Mouse (Mus musculus) hindbrain, embryonic 14.5 days (tissue): ENCODE measurements around the gene Hectd4. TPM values are rescaled to one million over a fixed set of nuclear protein-coding genes. Genes with fewer than 3 reads are reported as not detected.

Experiments
- ATAC-seq: fragments of 200-750 bp; cut with Nextera tagmentation; 2 replicates; pipeline ENCODE4 v1.8.0; 2017; ENCODE audit warnings: moderate number of reproducible peaks, mild to moderate bottlenecking, moderate TSS enrichment, moderate library complexity; ENCODE audit not compliant: low FRiP score
- DNase-seq: peaks from one replicate; pipeline ENCODE4 v3.0.0-alpha.2; 2015; ENCODE audit warnings: low spot score
- H3K27ac ChIP-seq: fragments of 300-500 bp; sonication (generic); 2 replicates; pipeline ENCODE4 v1.5.1; 2014; ENCODE audit warnings: mild to moderate bottlenecking, moderate library complexity
- H3K27me3 ChIP-seq: fragments of 300-500 bp; sonication (generic); 2 replicates; pipeline ENCODE4 v1.6.1; 2014; ENCODE audit warnings: mild to moderate bottlenecking, low read length, mixed read lengths; ENCODE audit not compliant: control insufficient read depth, insufficient read depth
- H3K36me3 ChIP-seq: fragments of 300-500 bp; sonication (generic); replicated peaks from 2 replicates; pipeline ENCODE4 v1.6.1; 2014; ENCODE audit not compliant: control insufficient read depth, insufficient read depth
- H3K4me1 ChIP-seq: fragments of 300-500 bp; sonication (generic); replicated peaks from 2 replicates; pipeline ENCODE4 v1.6.1; 2014; ENCODE audit warnings: antibody characterized with exemption, low read length, mixed read lengths; ENCODE audit not compliant: control insufficient read depth, insufficient read depth
- H3K4me2 ChIP-seq: fragments of 300-500 bp; sonication (generic); replicated peaks from 2 replicates; pipeline ENCODE4 v1.6.1; 2014; ENCODE audit warnings: mild to moderate bottlenecking, moderate library complexity
- H3K4me3 ChIP-seq: fragments of 300-500 bp; sonication (generic); replicated peaks from 2 replicates; pipeline ENCODE4 v1.5.1; 2014; ENCODE audit warnings: mild to moderate bottlenecking, low read length
- H3K9ac ChIP-seq: fragments of 300-500 bp; sonication (generic); 2 replicates; pipeline ENCODE4 v1.6.1; 2014
- H3K9me3 ChIP-seq: fragments of 300-500 bp; sonication (generic); 2 replicates; pipeline ENCODE4 v1.6.1; 2016; ENCODE audit warnings: low read length; ENCODE audit not compliant: control insufficient read depth
- WGBS: fragments of 180-500 bp; shearing (Covaris S2); extraction: QIAGEN DNeasy Blood & Tissue Kit; methylation state at CpG from one replicate; pipeline ENCODE4 v1.1.7; 2014; 5-methylcytosine and 5-hydroxymethylcytosine counted together
- polyA plus RNA-seq: library from polyadenylated mRNA; unstranded; fragments of >200 nt; fragmentation: Nextera tagmentation; extraction: Ambion mirVana; gene quantifications from 2 replicates; pipeline ENCODE4 v1.2.1, GENCODE M21; 2014

Hectd4 gene
- polyA plus RNA-seq, 1 experiment from 2014 or later, result 34.1 TPM

- H3K9ac ChIP-seq, result peak overlapping the region; percentile 87
- no peak overlapping the region for H3K27ac ChIP-seq
- no peaks in the 10 kb centered on the region for H3K9me3 ChIP-seq
- peaks cover 19% of the 10 kb centered on the region; the same call in 1 of the 2 replicates for H3K36me3 ChIP-seq
- 37% methylated on average over 22 of the region's 22 CpGs for WGBS
- H3K4me3 ChIP-seq, result peak overlapping the region; percentile 84
- H3K27me3 ChIP-seq, result no peaks in the 10 kb centered on the region
- peak overlapping the region; percentile 64 for H3K4me2 ChIP-seq
- peaks cover 21% of the 10 kb centered on the region for H3K4me1 ChIP-seq
- DNase-seq (peak; percentile 42), ATAC-seq (no peak)
Measured at GRCm38 (mm10) chr5:121386120-121386909, 166.3 kb downstream of the Hectd4 start.

- DNase-seq, result no peak
- Histone ChIP-seq H3K9ac (no peak overlapping the region), H3K4me2 (no peak overlapping the region), H3K36me3 (peaks cover 11% of the 10 kb centered on the region; the same call in 1 of the 2 replicates), H3K9me3 (no peaks in the 10 kb centered on the region), H3K27me3 (no peaks in the 10 kb centered on the region), H3K4me3 (no peak overlapping the region), H3K4me1 (peaks cover 21% of the 10 kb centered on the region), H3K27ac (no peak overlapping the region)
- WGBS, result 71% methylated on average over 4 of the region's 4 CpGs
- ATAC-seq, result no peak
Measured at GRCm38 (mm10) chr5:121387126-121387525, 167.1 kb downstream of the Hectd4 start.

- no peaks in the 10 kb centered on the region for H3K27me3 ChIP-seq
- 43% methylated on average over 7 of the region's 7 CpGs for WGBS
- H3K4me1 ChIP-seq, result peaks cover 12% of the 10 kb centered on the region
- H3K36me3 ChIP-seq, result no peaks in the 10 kb centered on the region
- no peak overlapping the region for H3K9ac ChIP-seq
- H3K4me2 ChIP-seq, result no peak overlapping the region
- no peak for ATAC-seq
- no peak for DNase-seq
- no peak overlapping the region for H3K4me3 ChIP-seq
- no peaks in the 10 kb centered on the region for H3K9me3 ChIP-seq
- no peak overlapping the region for H3K27ac ChIP-seq
Measured at GRCm38 (mm10) chr5:121389106-121389505, 169.1 kb downstream of the Hectd4 start.

- Histone ChIP-seq H3K4me3 (no peak overlapping the region), H3K27me3 (no peaks in the 10 kb centered on the region), H3K36me3 (no peaks in the 10 kb centered on the region), H3K4me1 (peaks cover 6% of the 10 kb centered on the region), H3K9me3 (no peaks in the 10 kb centered on the region), H3K9ac (no peak overlapping the region), H3K27ac (no peak overlapping the region), H3K4me2 (no peak overlapping the region)
- DNase-seq (no peak), ATAC-seq (no peak)
Measured at GRCm38 (mm10) chr5:121389691-121390090, 169.7 kb downstream of the Hectd4 start.

- Histone ChIP-seq H3K4me2 (no peak overlapping the region), H3K4me1 (peaks cover 4% of the 10 kb centered on the region; the same call in 1 of the 2 replicates), H3K36me3 (no peaks in the 10 kb centered on the region), H3K9ac (no peak overlapping the region), H3K4me3 (no peak overlapping the region), H3K27me3 (no peaks in the 10 kb centered on the region), H3K9me3 (no peaks in the 10 kb centered on the region), H3K27ac (no peak overlapping the region)
- ATAC-seq (no peak), DNase-seq (peak; percentile 79)
- WGBS, result 60% methylated on average over 16 of the region's 16 CpGs
Measured at GRCm38 (mm10) chr5:121392667-121393380, 172.8 kb downstream of the Hectd4 start.

GRCm38 (mm10) chr5:121393402-121393801 is 173.4 kb downstream of the Hectd4 start:
- Histone ChIP-seq H3K9ac (no peak overlapping the region), H3K4me3 (no peak overlapping the region), H3K4me1 (peaks cover 4% of the 10 kb centered on the region; the same call in 1 of the 2 replicates), H3K4me2 (no peak overlapping the region), H3K9me3 (no peaks in the 10 kb centered on the region), H3K27ac (no peak overlapping the region), H3K36me3 (no peaks in the 10 kb centered on the region), H3K27me3 (no peaks in the 10 kb centered on the region)
- ATAC-seq, result no peak
- 83% methylated on average over 3 of the region's 3 CpGs for WGBS
- DNase-seq, result no peak

GRCm38 (mm10) chr5:121395621-121396020 is 175.6 kb downstream of the Hectd4 start:
- Histone ChIP-seq H3K36me3 (no peaks in the 10 kb centered on the region; the same call in 1 of the 2 replicates), H3K4me2 (no peak overlapping the region), H3K9me3 (no peaks in the 10 kb centered on the region), H3K27me3 (no peaks in the 10 kb centered on the region), H3K27ac (no peak overlapping the region), H3K9ac (no peak overlapping the region), H3K4me1 (peaks cover 18% of the 10 kb centered on the region), H3K4me3 (no peak overlapping the region)
- DNase-seq, result no peak
- 86% methylated on average over 5 of the region's 5 CpGs for WGBS
- no peak for ATAC-seq

GRCm38 (mm10) chr5:121397187-121398145 is 177.4 kb downstream of the Hectd4 start, which contains the start of gene Naa25:
Gene Naa25, plus strand, starts transcription at chr5:121397936.
- peaks cover 7% of the 10 kb centered on the region; the same call in 1 of the 2 replicates for H3K36me3 ChIP-seq
- peaks cover 18% of the 10 kb centered on the region for H3K4me1 ChIP-seq
- H3K4me3 ChIP-seq, result peak within 1 kb of the TSS; percentile 98
- DNase-seq (peak; percentile 98), ATAC-seq (peak; percentile 95)
- WGBS, result 10% methylated on average over 51 of the region's 53 CpGs
- peak within 1 kb of the TSS; percentile 86 for H3K27ac ChIP-seq
- no peaks in the 10 kb centered on the region for H3K27me3 ChIP-seq
- no peaks in the 10 kb centered on the region for H3K9me3 ChIP-seq
- peak within 1 kb of the TSS; percentile 89 for H3K4me2 ChIP-seq
- H3K9ac ChIP-seq, result peak within 1 kb of the TSS; percentile 92
